Mouse (Mus musculus) monocyte, adult 5-6 weeks (primary cell): ENCODE results near the gene Ybx2. TPM values are rescaled to one million over a fixed set of nuclear protein-coding genes. Genes with fewer than 3 reads are reported as not detected.

Experiments
- ATAC-seq: fragments of 153-309, 156-312 bp; replicated peaks from 2 replicates; pipeline ENCODE4 v1.8.0; 2017; ENCODE audit warnings: mild to moderate bottlenecking; ENCODE audit not compliant: low TSS enrichment, insufficient number of reproducible peaks, severe bottlenecking, poor library complexity, low FRiP score
- total RNA-seq: library from RNA; stranded (forward); fragments of 200-1000, 200-491, 200-594 nt; gene quantifications from 3 replicates; pipeline ENCODE4 v1.2.3, GENCODE M21; 2017

Gene Ybx2
- total RNA-seq, 1 experiment from 2014 or later = not detected

DNA sequence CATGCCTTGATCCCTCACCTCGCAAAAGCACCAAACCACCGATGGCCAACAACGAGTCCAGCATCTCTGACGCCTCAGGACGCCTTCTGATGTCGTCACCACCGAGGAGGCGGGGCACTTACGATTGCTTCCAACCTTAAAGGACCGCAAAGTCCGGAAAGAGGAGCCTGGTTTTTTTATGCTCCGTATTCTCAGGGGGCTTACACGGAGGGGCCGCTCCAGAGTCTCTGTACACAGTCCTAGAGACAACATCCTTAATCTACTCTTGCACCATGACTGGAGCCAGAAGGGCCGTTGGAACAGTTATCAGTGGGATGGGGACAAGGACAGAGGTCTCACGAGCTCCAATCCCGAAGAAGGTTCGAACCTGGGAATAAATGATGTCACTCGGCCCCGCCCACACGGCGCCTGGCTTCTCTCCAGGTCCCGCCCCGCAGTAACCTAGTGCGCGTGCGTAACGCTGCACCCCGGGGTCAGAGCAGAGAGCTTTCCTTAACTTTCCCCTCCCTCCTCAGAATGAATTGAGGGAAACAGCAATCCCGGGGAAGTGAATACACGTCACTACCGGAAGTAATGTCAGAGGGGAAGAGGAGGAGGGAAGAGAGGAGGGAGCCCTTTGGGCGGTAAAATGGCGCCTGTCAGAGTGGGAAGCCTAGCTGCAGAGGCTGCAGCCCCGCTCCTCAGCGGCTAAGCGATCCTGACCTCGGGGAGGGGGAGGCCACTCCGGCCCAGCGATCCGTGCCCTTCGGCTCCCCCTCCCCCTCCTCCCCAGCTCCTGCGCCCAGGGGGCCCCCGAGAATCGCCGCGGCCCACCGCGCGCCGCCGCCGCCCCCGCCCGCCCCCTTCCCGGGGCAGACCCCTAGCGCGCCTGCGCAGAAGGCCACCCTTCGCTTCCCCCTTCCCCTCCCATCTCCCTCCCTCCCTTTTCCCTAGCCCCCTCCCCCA is 44.9 kb downstream of the Ybx2 start:
- ATAC-seq = peak; percentile 95

GRCm38 (mm10) chr11:69981141-69981762 is 45.7 kb downstream of the Ybx2 start, which contains the start of gene Ctdnep1:
TSS of gene Ctdnep1 (plus strand) at chr11:69981156.
- no peak for ATAC-seq

DNA sequence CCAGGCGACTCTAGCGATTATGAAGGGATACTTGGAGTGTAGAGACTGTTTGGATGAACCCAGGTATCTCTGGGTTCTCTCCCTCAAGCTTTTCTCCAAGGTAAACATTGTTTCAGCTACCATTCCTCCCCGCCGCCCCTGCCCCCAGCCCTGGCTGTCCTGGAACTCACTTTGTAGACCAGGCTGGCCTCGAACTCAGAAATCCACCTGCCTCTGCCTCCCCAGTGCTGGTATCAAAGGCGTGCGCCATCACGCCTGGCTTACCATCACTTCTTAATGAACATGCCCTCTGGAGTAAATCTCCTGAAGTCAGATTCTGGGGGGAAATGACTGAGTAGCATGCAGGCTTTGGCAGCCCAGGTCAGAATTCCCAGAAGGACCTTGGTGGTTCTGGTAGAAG is 46.6 kb downstream of the Ybx2 start, which contains the start of gene Elp5:
Gene Elp5, minus strand, starts transcription at position 293 of the 400 bp plus-strand sequence.
- no peak for ATAC-seq

DNA sequence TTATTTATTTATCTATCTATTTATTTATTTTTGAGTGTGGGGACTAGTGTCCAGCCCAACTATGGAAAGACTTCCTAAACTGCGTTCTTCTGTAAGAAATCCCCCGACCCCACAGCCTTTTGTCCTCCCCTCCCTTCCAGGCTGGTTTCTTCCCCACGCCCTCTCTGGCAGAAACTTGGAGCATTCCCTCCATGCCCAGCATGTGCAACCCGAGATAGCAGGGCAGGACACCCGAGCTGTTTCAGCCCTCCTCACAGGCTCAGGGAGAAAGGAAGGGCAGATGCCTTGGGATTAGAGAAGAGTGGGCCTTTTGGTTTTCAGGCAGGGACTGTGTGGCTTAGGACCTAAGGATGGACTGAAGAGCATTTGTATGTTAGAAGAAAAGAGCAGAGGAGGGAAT is 47.3 kb downstream of the Ybx2 start:
- no peak for ATAC-seq

DNA sequence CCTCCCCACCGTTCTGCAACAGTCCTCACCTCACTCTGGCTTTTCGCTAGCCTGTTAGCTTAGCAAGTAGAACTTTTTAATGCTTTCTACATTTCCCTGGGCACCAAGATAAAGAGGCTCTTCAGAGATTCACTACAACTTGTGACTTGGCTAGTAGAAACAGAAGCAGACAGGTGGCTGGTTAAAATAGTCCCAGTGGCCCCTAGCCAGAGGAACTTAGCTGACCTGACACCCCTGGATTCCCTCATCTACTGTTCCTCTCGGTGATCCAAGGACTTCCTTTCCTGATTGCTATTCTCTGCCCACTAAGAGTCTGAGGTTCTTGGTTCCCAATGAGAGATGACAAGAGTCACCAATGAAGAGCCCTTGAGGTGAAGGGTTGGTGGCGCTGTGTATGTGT is 47.8 kb downstream of the Ybx2 start:
- no peak for ATAC-seq

GRCm38 (mm10) chr11:69984431-69984830 is 48.8 kb downstream of the Ybx2 start:
- ATAC-seq = no peak

GRCm38 (mm10) chr11:69989949-69990348 is 54.4 kb downstream of the Ybx2 start:
- no peak for ATAC-seq

Other genes with a start within 250 kb of the Ybx2 start
- gene Tnfsf12, start 239.9 kb upstream of the Ybx2 start, total RNA-seq = 2.5 to 23.1 TPM (median 10.7 TPM) in 3 replicates
- gene Tnfsfm13, start 239.7 kb upstream of the Ybx2 start, total RNA-seq = 23.9 to 50.5 TPM (median 24.3 TPM) in 3 replicates
- 21.5 to 120 TPM (median 48.7 TPM) in 3 replicates for gene Polr2a, start 177.2 kb upstream of the Ybx2 start, total RNA-seq
- gene Slc35g3, start 173.8 kb upstream of the Ybx2 start, total RNA-seq = not detected in 3 replicates
- 6.6 to 23.7 TPM (median 7.7 TPM) in 3 replicates for gene Zbtb4, start 169.9 kb upstream of the Ybx2 start, total RNA-seq
- gene Chrnb1, start 139.9 kb upstream of the Ybx2 start, total RNA-seq = 2.3 to 5.8 TPM (median 2.7 TPM) in 3 replicates
- 0.64 TPM in 1 of 3 replicates, not detected in the others for gene Fgf11, start 133.9 kb upstream of the Ybx2 start, total RNA-seq
- not detected in 3 replicates for gene Tmem102, start 130.2 kb upstream of the Ybx2 start, total RNA-seq
- not detected in 3 replicates for gene Gm39566, start 120.5 kb upstream of the Ybx2 start, total RNA-seq
- 0.29 TPM in 1 of 3 replicates, not detected in the others for gene Spem2, start 117.3 kb upstream of the Ybx2 start, total RNA-seq
- not detected in 3 replicates for gene Spem1, start 113.6 kb upstream of the Ybx2 start, total RNA-seq
- 0.10 to 0.29 TPM (median 0.11 TPM) in 3 replicates for gene Nlgn2, start 98.0 kb upstream of the Ybx2 start, total RNA-seq
- 35.3 to 85.7 TPM (median 75.7 TPM) in 3 replicates for gene Tmem256, start 97.3 kb upstream of the Ybx2 start, total RNA-seq
- gene Plscr3, start 89.4 kb upstream of the Ybx2 start, total RNA-seq = 0.53 to 3.8 TPM (median 2.8 TPM) in 3 replicates
- not detected in 3 replicates for gene Tnk1, start 77.1 kb upstream of the Ybx2 start, total RNA-seq
- gene Tmem95, start 57.8 kb upstream of the Ybx2 start, total RNA-seq = not detected in 3 replicates
- 1.6 to 9.9 TPM (median 2.5 TPM) in 3 replicates for gene Kctd11, start 54.4 kb upstream of the Ybx2 start, total RNA-seq
- 83.6 to 201 TPM (median 84.0 TPM) in 3 replicates for gene Acap1, start 40.3 kb upstream of the Ybx2 start, total RNA-seq
- gene 2810408A11Rik, start 34.8 kb upstream of the Ybx2 start, total RNA-seq = 0.87 TPM in 1 of 3 replicates, not detected in the others
- 16.1 to 57.8 TPM (median 24.6 TPM) in 3 replicates for gene Neurl4, start 34.7 kb upstream of the Ybx2 start, total RNA-seq
- gene Gps2, start 21.9 kb upstream of the Ybx2 start, total RNA-seq = 85.4 to 110 TPM (median 101 TPM) in 3 replicates
- 255 to 299 TPM (median 276 TPM) in 3 replicates for gene Eif5a, start 13.8 kb upstream of the Ybx2 start, total RNA-seq
- not detected in 3 replicates for gene Slc2a4, start 12.4 kb downstream of the Ybx2 start, total RNA-seq
- gene Cldn7, start 29.0 kb downstream of the Ybx2 start, total RNA-seq = not detected in 3 replicates
- gene Ctdnep1, start 45.4 kb downstream of the Ybx2 start, total RNA-seq = 19.4 to 30.8 TPM (median 23.6 TPM) in 3 replicates
- 29.0 to 43.7 TPM (median 33.9 TPM) in 3 replicates for gene Elp5, start 46.7 kb downstream of the Ybx2 start, total RNA-seq
- 244 to 340 TPM (median 296 TPM) in 3 replicates for gene Gabarap, start 55.3 kb downstream of the Ybx2 start, total RNA-seq
- 48.7 to 74.0 TPM (median 57.5 TPM) in 3 replicates for gene Phf23, start 60.0 kb downstream of the Ybx2 start, total RNA-seq
- 18.6 to 27.1 TPM (median 19.1 TPM) in 3 replicates for gene Dvl2, start 64.8 kb downstream of the Ybx2 start, total RNA-seq
- gene Acadvl, start 79.6 kb downstream of the Ybx2 start, total RNA-seq = 46.9 to 64.6 TPM (median 55.3 TPM) in 3 replicates
- gene Dlg4, start 81.1 kb downstream of the Ybx2 start, total RNA-seq = 3.5 to 20.2 TPM (median 6.5 TPM) in 3 replicates
- not detected in 3 replicates for gene Asgr1, start 118.3 kb downstream of the Ybx2 start, total RNA-seq
- 2.8 TPM in 1 of 3 replicates, not detected in the others for gene Asgr2, start 156.8 kb downstream of the Ybx2 start, total RNA-seq
- gene Mgl2, start 194.5 kb downstream of the Ybx2 start, total RNA-seq = 0.38 to 0.39 TPM in 2 of 3 replicates, not detected in the other
- gene Clec10a, start 220.4 kb downstream of the Ybx2 start, total RNA-seq = 5.3 to 21.7 TPM (median 15.6 TPM) in 3 replicates